Comparison of ENCODE assay signal across 7 mouse cellular contexts in the genomic region with DNA sequence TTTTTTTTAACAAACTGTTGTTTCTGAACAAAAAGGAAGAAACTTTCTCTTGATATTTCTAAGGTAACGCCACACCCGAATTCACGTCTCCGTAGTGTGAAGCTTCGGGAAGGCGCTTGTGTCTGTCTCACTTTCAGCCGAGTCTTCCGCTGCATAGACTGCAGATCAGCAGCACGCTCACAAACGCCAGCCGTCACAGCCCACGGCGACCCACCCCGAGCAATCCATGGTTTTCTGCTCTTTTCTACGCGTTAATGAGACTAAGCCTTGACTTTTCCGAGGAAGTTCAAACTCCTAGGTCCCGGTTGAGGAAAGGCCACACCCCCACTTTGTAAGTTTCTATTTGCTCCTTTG. TPM values are rescaled to one million over a fixed set of nuclear protein-coding genes. Genes with fewer than 3 reads are reported as not detected.
DNase-seq lines count a peak whose midpoint lies in the region; ATAC-seq and TF ChIP-seq lines count a peak whose summit lies in the region.

No protein-coding gene starts in this region.

- WGBS in lung, embryonic 15.5 days = under 1% methylated on average over 18 of the region's 18 CpGs
- WGBS in limb, embryonic 12.5 days = under 1% methylated on average over 18 of the region's 18 CpGs
- WGBS in small intestine, adult 2 months = 0% methylated on average over 18 of the region's 18 CpGs

- peak overlapping the region; percentile 90 for H3K27ac ChIP-seq in lung, embryonic 15.5 days
- peak overlapping the region; percentile 89 for H3K27ac ChIP-seq in limb, embryonic 12.5 days
- no peak overlapping the region for H3K27ac ChIP-seq in small intestine, adult 2 months (ENCODE audit: insufficient read depth, low read depth, low read length)

- no peaks in the 10 kb centered on the region for H3K9me3 ChIP-seq in lung, embryonic 15.5 days
- peaks cover 8% of the 10 kb centered on the region for H3K9me3 ChIP-seq in erythroblast, embryonic 14.5 days (ENCODE audit: control insufficient read depth, low read length)
- H3K9me3 ChIP-seq in limb, embryonic 12.5 days = peaks cover 11% of the 10 kb centered on the region

- no peak for DNase-seq in lung, postnatal 36 days
- no peak for DNase-seq in cerebellum, adult 8-10 months
- DNase-seq in right cerebral cortex, postnatal 10 days (ENCODE audit: low spot score in 2 of 2) = no peak

- H3K4me1 ChIP-seq in lung, embryonic 15.5 days = 0 out of 2 replicates have a peak, but pooled peaks cover 4% of the 10 kb centered on the region
- peaks cover 21% of the 10 kb centered on the region for H3K4me1 ChIP-seq in erythroblast, embryonic 14.5 days (ENCODE audit: control insufficient read depth)
- no peaks in the 10 kb centered on the region for H3K4me1 ChIP-seq in limb, embryonic 12.5 days (replicated peaks)
- H3K4me1 ChIP-seq in small intestine, adult 2 months (ENCODE audit: control insufficient read depth, insufficient read depth, insufficient read length, low read length) = peaks cover 2% of the 10 kb centered on the region; the same call in 1 of the 2 replicates

- TF ChIP-seq CTCF in small intestine, adult 2 months (IDR thresholded peaks at IDR 0.05; ENCODE audit: extremely low read depth, insufficient read length, insufficient replicate concordance, low read depth, low read length) = no peak

- TF ChIP-seq POLR2A in small intestine, adult 2 months (IDR thresholded peaks at IDR 0.05; ENCODE audit: low read depth, low read length) = 0 out of 2 replicates have a peak, but pooled peaks have one; percentile 11

- peak overlapping the region; percentile 70 for H3K4me3 ChIP-seq in lung, embryonic 15.5 days
- peak overlapping the region; percentile 93 for H3K4me3 ChIP-seq in erythroblast, embryonic 14.5 days (replicated peaks)
- peak overlapping the region; percentile 60 for H3K4me3 ChIP-seq in limb, embryonic 12.5 days (replicated peaks)
- H3K4me3 ChIP-seq in small intestine, adult 2 months (ENCODE audit: low read depth, low read length) = peak overlapping the region; percentile 73

- H3K9ac ChIP-seq in lung, embryonic 15.5 days = peak overlapping the region; percentile 53
- H3K9ac ChIP-seq in limb, embryonic 12.5 days (replicated peaks) = peak overlapping the region; percentile 45; the same call in 1 of the 2 replicates

- peak overlapping the region; percentile 87 for H3K4me2 ChIP-seq in lung, embryonic 15.5 days
- H3K4me2 ChIP-seq in limb, embryonic 12.5 days = peak overlapping the region; percentile 73

- no peaks in the 10 kb centered on the region for H3K27me3 ChIP-seq in lung, embryonic 15.5 days
- no peaks in the 10 kb centered on the region; the same call in 1 of the 2 replicates for H3K27me3 ChIP-seq in erythroblast, embryonic 14.5 days (ENCODE audit: control insufficient read depth)
- no peaks in the 10 kb centered on the region for H3K27me3 ChIP-seq in limb, embryonic 12.5 days
- no peaks in the 10 kb centered on the region; the same call in 1 of the 2 replicates for H3K27me3 ChIP-seq in small intestine, adult 2 months (ENCODE audit: control insufficient read depth, insufficient read depth, low read length)

- H3K36me3 ChIP-seq in lung, embryonic 15.5 days = peaks cover under 1% of the 10 kb centered on the region; the same call in 1 of the 2 replicates
- H3K36me3 ChIP-seq in erythroblast, embryonic 14.5 days (ENCODE audit: control insufficient read depth) = peaks cover 6% of the 10 kb centered on the region
- peaks cover 2% of the 10 kb centered on the region; the same call in 1 of the 2 replicates for H3K36me3 ChIP-seq in limb, embryonic 12.5 days
- H3K36me3 ChIP-seq in small intestine, adult 2 months (ENCODE audit: control insufficient read depth, insufficient read depth, low read length) = no peaks in the 10 kb centered on the region

- ATAC-seq in lung, embryonic 15.5 days (ENCODE audit: borderline replicate concordance, extremely low read depth, low FRiP score, low TSS enrichment) = no peak
- no peak for ATAC-seq in limb, embryonic 12.5 days (ENCODE audit: insufficient number of reproducible peaks, insufficient read depth, low FRiP score, low TSS enrichment, low read depth)

RNA-seq across cellular contexts. Expression of gene Mier3, which starts 44.0 kb away (rescaled TPM):
- polyA plus RNA-seq in lung, embryonic 15.5 days (2015; fragmentation: Nextera tagmentation; extraction: Ambion mirVana) = 19.3 and 20.5 TPM in 2 replicates
- polyA plus RNA-seq in erythroblast, embryonic 14.5 days (2012) = 0.22 and 0.37 TPM in 2 replicates
- polyA plus RNA-seq in limb, embryonic 12.5 days (2016; fragmentation: Nextera tagmentation; extraction: Ambion mirVana) = 27.1 and 30.0 TPM in 2 replicates
- polyA plus RNA-seq in small intestine, adult 2 months (2012; rRNA removed) = 1.4 and 4.9 TPM in 2 replicates
